Comparison of ENCODE assay signal across 9 mouse cellular contexts in the genomic region with DNA sequence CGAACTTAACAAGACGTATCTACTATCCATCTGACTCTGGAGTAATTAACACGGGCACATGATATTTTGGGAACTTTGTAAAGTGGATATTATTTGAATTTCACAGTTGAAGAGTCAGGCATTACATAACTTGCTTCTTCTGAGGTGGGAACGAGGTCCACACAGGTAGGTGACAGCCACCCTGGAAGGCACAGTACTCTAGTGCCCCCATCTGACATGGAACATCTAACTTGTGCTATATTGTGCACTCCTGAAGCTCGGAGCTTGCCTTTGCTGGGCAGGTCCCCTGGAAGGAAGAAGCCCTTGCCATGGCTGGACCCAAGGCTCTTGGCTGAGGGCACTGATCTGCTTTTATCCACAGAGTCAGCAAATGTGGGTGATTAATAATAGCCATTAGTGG.
"Had no signal": no experiment of that assay in that cellular context is flagged by ENCODE, and none has a peak within 500 bp of the region (broad histone marks: within the 10 kb centered on the region; RNA-seq: fewer than 3 reads in every experiment).

No protein-coding gene starts in this region.

- H3K36me3 ChIP-seq: midbrain, embryonic 12.5 days; neural tube, embryonic 13.5 days had no signal

- H3K9ac ChIP-seq: midbrain, embryonic 12.5 days; neural tube, embryonic 13.5 days had no signal

- H3K4me2 ChIP-seq: liver, embryonic 11.5 days; midbrain, embryonic 12.5 days; neural tube, embryonic 13.5 days had no signal

- H3K9me3 ChIP-seq: midbrain, embryonic 12.5 days; neural tube, embryonic 13.5 days had no signal

- H3K27ac ChIP-seq: hindbrain, postnatal 0 days; midbrain, embryonic 12.5 days; neural tube, embryonic 13.5 days had no signal

- H3K27me3 ChIP-seq: midbrain, embryonic 12.5 days; neural tube, embryonic 13.5 days had no signal

- H3K4me3 ChIP-seq: midbrain, embryonic 12.5 days; neural tube, embryonic 13.5 days had no signal

- ATAC-seq: hindbrain, postnatal 0 days; midbrain, embryonic 16.5 days had no signal

- DNase-seq: left cerebral cortex, postnatal 4 days; retina, postnatal 1 day; right cerebral cortex, postnatal 4 days; spleen, adult 18-20 months had no signal
